Mouse (Mus musculus) retina, postnatal 7 days (tissue): ENCODE measurements at regions not wholly inside any gene's neighbourhood (a gene's known extent, or its start where the extent isn't known, plus 50 kb on each side); places are given as distances from the start of the nearest gene placed in this dataset.

Experiments used
- DNase-seq: peaks from one replicate; pipeline ENCODE4 v3.0.0-alpha.2; 2012; ENCODE audit warnings: low read depth, low spot score

GRCm38 (mm10) chr15:96880066-96880465 is 175.7 kb downstream of the Slc38a4 start:
- DNase-seq: no peak

GRCm38 (mm10) chr15:96878796-96879195 is 177.0 kb downstream of the Slc38a4 start:
- DNase-seq: no peak

GRCm38 (mm10) chr15:96877931-96878330 is 177.8 kb downstream of the Slc38a4 start:
- no peak for DNase-seq

- no peak for DNase-seq
These were observed 177.7 kb upstream of the Slc38a2 start for GRCm38 (mm10) chr15:96877271-96877670.

- no peak for DNase-seq
These were observed 174.6 kb upstream of the Slc38a2 start for GRCm38 (mm10) chr15:96874145-96874544.

- no peak for DNase-seq
These were observed 174.0 kb upstream of the Slc38a2 start for GRCm38 (mm10) chr15:96873562-96873961.

- no peak for DNase-seq
These were observed 173.6 kb upstream of the Slc38a2 start for GRCm38 (mm10) chr15:96873126-96873525.

GRCm38 (mm10) chr15:96867701-96868100 is 168.2 kb upstream of the Slc38a2 start:
- no peak for DNase-seq

- no peak for DNase-seq
These were observed 166.4 kb upstream of the Slc38a2 start for GRCm38 (mm10) chr15:96865932-96866331.

GRCm38 (mm10) chr15:96857709-96858108 is 158.2 kb upstream of the Slc38a2 start:
- DNase-seq: no peak

GRCm38 (mm10) chr15:96851970-96852768 is 152.6 kb upstream of the Slc38a2 start:
- no peak for DNase-seq

GRCm38 (mm10) chr15:96848150-96848549 is 148.6 kb upstream of the Slc38a2 start:
- DNase-seq: no peak

- DNase-seq: no peak
These were observed 145.7 kb upstream of the Slc38a2 start for GRCm38 (mm10) chr15:96845221-96845620.

GRCm38 (mm10) chr15:96844290-96844689 is 144.8 kb upstream of the Slc38a2 start:
- no peak for DNase-seq

GRCm38 (mm10) chr15:96843589-96843988 is 144.1 kb upstream of the Slc38a2 start:
- DNase-seq: no peak

GRCm38 (mm10) chr15:96842881-96843280 is 143.4 kb upstream of the Slc38a2 start:
- DNase-seq: no peak

- no peak for DNase-seq
These were observed 137.1 kb upstream of the Slc38a2 start for GRCm38 (mm10) chr15:96836670-96837069.

- no peak for DNase-seq
These were observed 135.3 kb upstream of the Slc38a2 start for GRCm38 (mm10) chr15:96834862-96835261.

GRCm38 (mm10) chr15:96834162-96834843 is 134.8 kb upstream of the Slc38a2 start:
- DNase-seq: no peak

- no peak for DNase-seq
These were observed 132.9 kb upstream of the Slc38a2 start for GRCm38 (mm10) chr15:96832389-96832788.

GRCm38 (mm10) chr15:96831256-96831655 is 131.7 kb upstream of the Slc38a2 start:
- DNase-seq: no peak

GRCm38 (mm10) chr15:96830578-96830977 is 131.0 kb upstream of the Slc38a2 start:
- no peak for DNase-seq

GRCm38 (mm10) chr15:96829941-96830340 is 130.4 kb upstream of the Slc38a2 start:
- DNase-seq: no peak
